Mouse (Mus musculus): ENCODE measurements at regions not wholly inside any gene's neighbourhood (a gene's known extent, or its start where the extent isn't known, plus 50 kb on each side); places are given as distances from the start of the nearest gene placed in this dataset.

GRCm38 (mm10) chr3:17795271-17796260 lies 152.6 kb upstream of the Cypt12 start:
- peak; percentile 14 for DNase-seq

- peak; percentile 62 for DNase-seq
Observed at GRCm38 (mm10) chr3:17796766-17797165, 151.4 kb upstream of the Cypt12 start.

GRCm38 (mm10) chr3:17798399-17798798 lies 149.8 kb upstream of the Cypt12 start:
- DNase-seq = peak; percentile 83

DNA sequence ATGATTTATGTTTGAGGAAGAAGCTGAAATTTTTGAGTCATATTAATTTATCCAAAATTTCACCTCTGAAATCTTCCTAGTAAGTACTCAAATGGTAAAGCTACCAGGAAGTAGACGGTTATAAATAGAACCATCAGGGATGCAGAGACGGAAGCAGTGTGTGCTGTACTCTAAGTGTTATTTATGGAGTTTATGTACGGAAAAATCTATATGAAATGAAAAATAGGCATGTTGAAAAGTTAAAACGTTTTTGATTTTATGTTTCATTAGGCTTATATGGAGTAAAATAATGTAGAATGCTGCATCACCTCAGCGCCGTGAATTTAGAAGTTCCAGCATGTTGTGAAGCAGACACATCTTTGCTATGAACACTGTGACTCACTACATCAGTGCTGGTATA lies 149.1 kb upstream of the Cypt12 start:
- DNase-seq = no peak

GRCm38 (mm10) chr3:17800810-17801209 lies 147.4 kb upstream of the Cypt12 start:
- DNase-seq = no peak

GRCm38 (mm10) chr3:17801479-17801878 lies 146.7 kb upstream of the Cypt12 start:
- no peak for DNase-seq

- no peak for DNase-seq
Observed at GRCm38 (mm10) chr3:17805185-17805584, 143.0 kb upstream of the Cypt12 start.

GRCm38 (mm10) chr3:17811290-17811689 lies 136.9 kb upstream of the Cypt12 start:
- DNase-seq = no peak

GRCm38 (mm10) chr3:17824201-17824600 lies 124.0 kb upstream of the Cypt12 start:
- no peak for DNase-seq

DNA sequence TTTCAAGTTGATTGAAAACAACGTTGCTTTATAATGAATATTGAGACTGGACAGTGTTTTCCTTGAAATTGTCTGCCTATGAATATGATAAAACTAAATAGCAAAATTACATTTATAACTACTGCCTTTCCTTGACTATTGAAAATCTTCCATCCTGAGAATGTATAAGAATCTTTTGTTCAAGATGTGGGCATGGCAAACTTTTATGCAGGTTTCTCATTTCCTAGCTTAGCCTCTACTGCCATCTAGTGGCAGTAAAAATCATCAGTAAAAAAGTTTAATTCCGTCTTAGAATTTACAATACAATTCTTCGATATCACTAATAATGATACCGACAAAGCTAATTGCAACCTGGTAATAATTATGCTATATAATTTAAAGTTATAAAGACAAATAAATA lies 123.5 kb upstream of the Cypt12 start:
- DNase-seq = no peak

DNA sequence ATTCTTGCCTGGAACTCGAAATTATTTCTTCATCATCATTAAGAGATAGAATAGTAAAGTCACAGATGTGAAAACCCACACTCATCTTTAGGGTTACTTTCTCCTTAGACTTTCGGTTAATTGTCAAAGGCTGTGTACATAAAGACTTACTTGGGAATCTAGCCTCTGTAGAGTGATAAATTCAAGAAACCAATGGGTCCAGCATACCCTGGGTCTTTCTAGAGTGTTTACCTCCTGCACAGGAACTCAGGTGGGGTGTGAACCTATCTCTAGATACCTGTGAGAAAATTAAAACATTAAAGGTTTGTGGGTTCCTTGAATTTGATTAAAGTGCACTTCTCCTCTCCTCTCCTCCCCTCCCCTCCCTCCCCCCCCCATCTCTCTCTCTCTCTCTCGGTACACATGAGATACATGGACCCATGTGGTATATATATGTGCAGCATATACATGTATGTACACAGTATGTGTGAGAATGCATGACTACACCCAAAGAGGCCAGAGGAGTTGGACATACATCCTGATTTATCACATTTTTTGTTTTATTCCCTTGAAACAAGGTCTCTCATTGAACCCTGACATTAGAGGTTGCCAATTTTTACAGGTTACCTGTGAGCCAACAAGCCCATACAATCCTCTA lies 122.8 kb upstream of the Cypt12 start:
- DNase-seq = no peak

DNA sequence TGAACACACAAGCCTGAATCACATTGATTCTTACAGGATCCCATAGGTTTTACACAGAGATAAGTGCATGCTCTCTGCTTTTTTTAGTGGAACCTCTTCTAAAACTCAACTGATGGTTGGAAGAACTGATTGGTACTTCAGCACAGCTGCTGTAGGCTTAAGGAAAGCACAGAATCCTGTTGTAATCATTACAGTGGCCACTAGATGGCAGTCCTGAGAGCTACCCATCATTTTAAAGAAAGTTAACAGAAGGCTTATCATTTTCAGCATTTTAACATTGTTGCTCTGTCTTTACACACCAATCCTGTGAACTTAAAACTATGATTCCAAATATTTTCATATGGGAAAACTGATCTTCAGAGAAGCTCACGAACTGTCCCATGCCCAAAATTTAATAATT lies 113.5 kb upstream of the Cypt12 start:
- DNase-seq = peak; percentile 11

GRCm38 (mm10) chr3:17847609-17848008 lies 100.6 kb upstream of the Cypt12 start:
- peak; percentile 29 for DNase-seq

GRCm38 (mm10) chr3:17848181-17848580 lies 100.0 kb upstream of the Cypt12 start:
- peak; percentile 6 for DNase-seq

- no peak for DNase-seq
Observed at GRCm38 (mm10) chr3:17862367-17862766, 85.8 kb upstream of the Cypt12 start.

GRCm38 (mm10) chr3:17865112-17865511 lies 83.1 kb upstream of the Cypt12 start:
- peak; percentile 47 for DNase-seq

- no peak for DNase-seq
Observed at GRCm38 (mm10) chr3:17870895-17871482, 77.2 kb upstream of the Cypt12 start.

DNA sequence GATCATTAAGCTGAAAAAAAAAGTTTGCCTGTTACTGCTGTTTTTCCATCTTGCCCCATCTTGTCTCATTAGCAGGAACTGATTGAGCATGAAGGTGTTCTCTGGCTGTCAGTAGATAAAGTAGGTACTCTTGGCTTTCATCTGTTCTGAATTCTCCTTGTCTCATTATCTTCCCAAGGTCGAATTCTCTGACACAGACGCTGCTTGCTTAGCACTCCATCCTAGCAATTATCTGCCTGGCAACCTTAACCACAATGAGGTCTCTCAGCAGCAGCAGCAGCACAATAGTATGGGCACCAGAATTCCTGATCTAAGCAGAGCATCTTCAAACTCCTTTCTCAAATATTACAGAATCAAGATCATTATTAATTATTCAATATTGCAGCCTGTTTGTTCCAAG lies 52.3 kb upstream of the Cypt12 start:
- DNase-seq = no peak

DNA sequence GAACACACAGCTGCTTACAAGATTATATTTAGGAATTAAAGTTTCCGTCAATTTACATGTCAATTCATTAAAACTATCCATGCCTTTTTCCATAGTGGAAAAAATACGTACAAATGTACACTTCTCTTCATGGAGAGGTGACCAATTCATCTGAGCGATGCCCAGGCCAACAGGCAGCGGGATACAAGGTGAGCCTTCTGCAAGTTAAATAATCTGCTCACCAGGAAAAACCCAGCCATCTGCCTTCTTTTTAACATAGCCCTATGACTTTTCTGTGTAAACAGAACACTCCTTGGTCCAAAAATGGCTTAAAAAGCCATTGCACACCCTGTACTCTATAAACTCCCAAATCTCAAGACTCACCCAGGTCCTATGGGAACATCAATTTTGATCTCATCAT lies 51.5 kb upstream of the Cypt12 start:
- DNase-seq = peak; percentile 52

Data from cerebellum, adult 11-12 months (tissue).